Mouse (Mus musculus) CH12.LX (cell line): ENCODE results near the gene Slc4a1. TPM values are rescaled to one million over a fixed set of nuclear protein-coding genes. Genes with fewer than 3 reads are reported as not detected.

Source experiments
- DNase-seq: peaks from one replicate; pipeline ENCODE4 v3.0.0-alpha.2; 2013; ENCODE audit errors: extremely low read depth
- H3K27ac ChIP-seq: 2 replicates; pipeline ENCODE4 v1.5.1; 2012; ENCODE audit warnings: low read depth, mild to moderate bottlenecking, control low read depth, moderate library complexity; ENCODE audit not compliant: insufficient read depth
- H3K27me3 ChIP-seq: replicated peaks from 2 replicates; pipeline ENCODE3; 2012; ENCODE audit warnings: inconsistent platforms
- H3K36me3 ChIP-seq, 2 experiments: replicated peaks in 1 of 2; 2 replicates each; pipeline versions ENCODE3 to v1.6.1; 2012; ENCODE audit warnings: inconsistent platforms in 1 of 2, low read length in 1 of 2, mild to moderate bottlenecking in 1 of 2, mixed read lengths in 1 of 2, moderate library complexity in 1 of 2; ENCODE audit not compliant: control insufficient read depth in 1 of 2, insufficient read depth in 1 of 2
- H3K4me1 ChIP-seq, 2 experiments: 2 replicates each; pipeline ENCODE4 v1.6.1; 2012; ENCODE audit warnings: inconsistent platforms in 1 of 2, moderate library complexity in 1 of 2; ENCODE audit not compliant: insufficient read depth in 2 of 2, control insufficient read depth in 1 of 2
- H3K4me2 ChIP-seq: 2 replicates; pipeline ENCODE4 v1.6.1; 2012; ENCODE audit warnings: low read depth, mild to moderate bottlenecking, control low read depth; ENCODE audit not compliant: poor library complexity, insufficient read depth, severe bottlenecking
- H3K4me3 ChIP-seq, 3 experiments: fragments of 150-350 bp in 1 of 3; sonication (generic) in 1 of 3; replicated peaks in 1 of 3; 2 replicates each; pipeline versions ENCODE3 to v1.5.1; 2011 to 2012; ENCODE audit warnings: low read depth in 2 of 3, low read length in 2 of 3, mild to moderate bottlenecking in 2 of 3, moderate library complexity in 2 of 3, control low read depth in 1 of 3, improper control_type of control experiment in 1 of 3, inconsistent platforms in 1 of 3, mixed read lengths in 1 of 3; ENCODE audit not compliant: poor library complexity in 1 of 3
- H3K79me2 ChIP-seq: replicated peaks from 2 replicates; pipeline ENCODE4 v1.6.1; 2012; ENCODE audit warnings: mild to moderate bottlenecking, moderate library complexity; ENCODE audit not compliant: control insufficient read depth, poor library complexity, insufficient read depth, severe bottlenecking; ENCODE audit errors: extremely low read depth
- H3K9ac ChIP-seq: 2 replicates; pipeline ENCODE4 v1.6.1; 2012; ENCODE audit warnings: low read depth, mild to moderate bottlenecking, control low read depth, moderate library complexity; ENCODE audit not compliant: insufficient read depth
- H3K9me3 ChIP-seq: replicated peaks from 2 replicates; pipeline ENCODE3; 2012; ENCODE audit warnings: low read length, inconsistent platforms, mixed read lengths
- CHD1 ChIP-seq: IDR thresholded peaks from 2 replicates; pipeline ENCODE4 v1.6.1; 2012; ENCODE audit warnings: low read depth, low read length, improper control_type of control experiment, inconsistent platforms
- CHD2 ChIP-seq: IDR thresholded peaks from 2 replicates; pipeline ENCODE4 v1.6.1; 2011; ENCODE audit warnings: low read length, improper control_type of control experiment
- E2F4 ChIP-seq: IDR thresholded peaks from 2 replicates; pipeline ENCODE4 v1.6.1; 2011; ENCODE audit warnings: low read depth, low read length, improper control_type of control experiment; ENCODE audit not compliant: insufficient replicate concordance
- EP300 ChIP-seq: IDR thresholded peaks from 2 replicates; pipeline ENCODE4 v1.6.1; 2011; ENCODE audit warnings: low read length, improper control_type of control experiment
- KAT2A ChIP-seq: IDR thresholded peaks from 2 replicates; pipeline ENCODE4 v1.6.1; 2012; ENCODE audit warnings: low read length, improper control_type of control experiment, inconsistent platforms; ENCODE audit not compliant: insufficient replicate concordance
- MAZ ChIP-seq: IDR thresholded peaks from 2 replicates; pipeline ENCODE4 v1.6.1; 2012; ENCODE audit warnings: low read depth, mild to moderate bottlenecking, inconsistent platforms, low read length, improper control_type of control experiment, moderate library complexity
- MEF2A ChIP-seq: IDR thresholded peaks from 2 replicates; pipeline ENCODE4 v1.6.1; 2014; ENCODE audit warnings: low read depth, mild to moderate bottlenecking, inconsistent platforms, low read length, improper control_type of control experiment, borderline replicate concordance
- MXI1 ChIP-seq: IDR thresholded peaks from 2 replicates; pipeline ENCODE4 v1.6.1; 2011; ENCODE audit warnings: mild to moderate bottlenecking, low read depth, low read length, improper control_type of control experiment
- MYC ChIP-seq: IDR thresholded peaks from 2 replicates; pipeline ENCODE4 v1.6.1; 2011; ENCODE audit warnings: low read depth, mild to moderate bottlenecking, improper control_type of control experiment, low read length
- NRF1 ChIP-seq: IDR thresholded peaks from 2 replicates; pipeline ENCODE4 v1.6.1; 2014; ENCODE audit warnings: low read depth, mild to moderate bottlenecking, inconsistent platforms, low read length, improper control_type of control experiment, moderate library complexity
- PAX5 ChIP-seq: IDR thresholded peaks from 2 replicates; pipeline ENCODE4 v1.6.1; 2012; ENCODE audit warnings: low read length, inconsistent platforms, mixed read lengths
- POLR2A ChIP-seq: IDR thresholded peaks from 2 replicates; pipeline ENCODE4 v1.6.1; 2011; ENCODE audit warnings: low read depth, mild to moderate bottlenecking, improper control_type of control experiment, low read length
- POLR2AphosphoS2 ChIP-seq: IDR thresholded peaks from 2 replicates; pipeline ENCODE4 v1.6.1; 2011; ENCODE audit warnings: low read depth, low read length, improper control_type of control experiment
- RCOR1 ChIP-seq: conservative IDR thresholded peaks from 2 replicates; pipeline ENCODE4 v1.6.1; 2012; ENCODE audit warnings: low read depth, mild to moderate bottlenecking, inconsistent platforms, low read length, improper control_type of control experiment
- USF1 ChIP-seq: IDR thresholded peaks from 2 replicates; pipeline ENCODE4 v1.6.1; 2014; ENCODE audit warnings: low read depth, mild to moderate bottlenecking, inconsistent platforms, low read length, improper control_type of control experiment
- ZKSCAN1 ChIP-seq: IDR thresholded peaks from 2 replicates; pipeline ENCODE4 v1.6.1; 2012; ENCODE audit warnings: low read depth, inconsistent platforms, low read length, improper control_type of control experiment, borderline replicate concordance
- dilution Hi-C: fragments of 300-500 bp; cut with MboI; formaldehyde crosslinking; loops from 2 replicates; pipeline ENCODE4 v1.14.3; 2020; ENCODE audit warnings: low sequenced_read_pairs; ENCODE audit not compliant: extremely low pct_unique_long_range_greater_than_20kb, extremely low pct_ligation_motif_present
- in situ Hi-C: fragments of 300-500 bp; cut with MboI; formaldehyde crosslinking; loops from 3 replicates; pipeline ENCODE4 v1.14.3; 2019; ENCODE audit warnings: low sequenced_read_pairs, low pct_ligation_motif_present, low pct_unique_long_range_greater_than_20kb, mixed read lengths
- polyA plus RNA-seq: library from polyadenylated mRNA; unstranded; fragments of >175 nt; gene quantifications from 2 replicates; pipeline ENCODE4 v1.2.1, GENCODE M21; 2012; ENCODE audit warnings: low read depth; ENCODE audit not compliant: insufficient read length
- total RNA-seq, 2 experiments: library from RNA; depleted of rRNA; stranded (reverse); fragments of 300-350 nt in 1 of 2; fragments of >200 nt in 1 of 2; gene quantifications; 2 replicates each; pipeline ENCODE4 v1.2.3; 2012 to 2014

Slc4a1 gene
- total and polyA plus RNA-seq, 3 experiments = 0.08 TPM; not detected in 2

DNA sequence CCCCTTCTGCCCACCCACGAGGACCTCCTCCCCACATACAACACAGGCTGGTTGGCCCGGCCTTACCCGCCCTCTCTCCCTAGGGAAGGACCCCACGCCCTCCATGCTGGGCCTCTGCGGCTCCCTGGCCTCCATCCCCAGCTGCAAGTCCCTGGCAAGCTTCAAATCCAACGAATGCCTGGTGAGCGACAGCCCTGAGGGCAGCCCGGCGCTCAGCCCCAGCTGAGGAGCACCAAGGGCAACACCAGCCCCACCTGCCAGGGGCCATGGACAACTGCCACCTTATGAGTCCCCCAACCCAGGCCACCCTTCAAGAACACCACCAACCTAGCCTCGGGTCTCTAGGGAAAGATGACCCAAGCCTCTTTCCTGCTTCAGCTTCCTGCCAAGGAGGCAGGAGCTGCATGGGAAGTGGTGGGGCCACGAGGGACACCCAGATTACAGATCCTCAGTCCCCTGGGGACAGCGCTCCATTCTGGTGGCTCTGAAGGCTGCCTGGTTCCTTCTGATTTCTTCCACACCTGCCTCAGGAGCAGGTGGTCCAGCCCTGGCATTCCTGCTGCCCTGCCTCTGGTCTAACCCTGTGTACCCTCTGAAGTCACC, 36.0 kb upstream of the Slc4a1 start:
- no peak for DNase-seq
- in situ Hi-C loops (no loop called here), dilution Hi-C loops (loop anchor here (25.0 kb wide), 1 partner anchor 90 kb away; the partner anchor contains the start of gene Ubtf)
- Histone ChIP-seq H3K79me2 (peaks cover 12% of the 10 kb centered on the region), H3K4me3 (no peak overlapping the region), H3K36me3 (peaks cover 46 to 64% of the 10 kb centered on the region in 2 experiments), H3K27me3 (peaks cover under 1% of the 10 kb centered on the region), H3K9ac (no peak overlapping the region), H3K4me1 (peaks cover 8 to 29% of the 10 kb centered on the region in 2 experiments), H3K27ac (no peak overlapping the region), H3K9me3 (no peaks in the 10 kb centered on the region), H3K4me2 (no peak overlapping the region)
- no peak for TF ChIP-seq POLR2AphosphoS2
- no peak for TF ChIP-seq NRF1
- TF ChIP-seq POLR2A = peak; percentile 26; the same call in 1 of the 2 replicates

DNA sequence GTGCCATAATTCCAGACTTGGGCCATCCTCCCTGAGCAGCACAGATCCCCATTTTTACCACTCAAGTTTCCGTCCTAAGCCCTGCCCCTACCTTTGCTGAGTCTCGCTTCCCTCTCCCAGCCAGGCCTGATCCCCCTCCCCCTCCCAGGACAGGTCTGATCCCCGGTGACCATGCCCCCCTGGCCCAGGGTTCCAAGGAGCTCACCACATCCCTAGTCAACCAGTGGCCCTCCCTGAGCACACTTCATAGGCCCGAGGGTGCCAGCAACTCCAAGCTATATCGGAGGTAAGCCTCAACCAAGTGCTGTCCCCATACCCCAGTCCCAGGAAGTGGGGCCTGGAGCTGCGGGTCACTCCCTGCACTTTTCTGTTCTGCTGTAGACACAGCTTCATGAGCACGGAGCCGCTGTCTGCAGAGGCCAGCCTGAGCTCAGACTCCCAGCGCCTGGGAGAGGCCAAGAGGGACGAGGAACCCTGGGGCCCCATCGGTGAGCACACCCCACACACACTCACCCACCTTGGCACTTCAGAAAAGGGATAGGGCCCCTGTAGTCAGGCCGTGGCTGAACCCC, 34.6 kb upstream of the Slc4a1 start:
- Histone ChIP-seq H3K9me3 (no peaks in the 10 kb centered on the region), H3K27ac (no peak overlapping the region), H3K9ac (no peak overlapping the region), H3K36me3 (peaks cover 43 to 58% of the 10 kb centered on the region in 2 experiments), H3K27me3 (peaks cover 14% of the 10 kb centered on the region), H3K4me2 (no peak overlapping the region), H3K4me3 (no peak overlapping the region), H3K79me2 (0 out of 2 replicates have a peak, but pooled peaks cover under 1% of the 10 kb centered on the region), H3K4me1 (peaks cover 4 to 19% of the 10 kb centered on the region in 2 experiments)
- dilution Hi-C loops (loop anchor here (25.0 kb wide), 1 partner anchor 88 kb away; the partner anchor contains the start of gene Ubtf), in situ Hi-C loops (no loop called here)
- no peak for DNase-seq
- TF ChIP-seq MAZ = no peak
- TF ChIP-seq CHD2 = 0 out of 2 replicates have a peak, but pooled peaks have one; percentile 24

DNA sequence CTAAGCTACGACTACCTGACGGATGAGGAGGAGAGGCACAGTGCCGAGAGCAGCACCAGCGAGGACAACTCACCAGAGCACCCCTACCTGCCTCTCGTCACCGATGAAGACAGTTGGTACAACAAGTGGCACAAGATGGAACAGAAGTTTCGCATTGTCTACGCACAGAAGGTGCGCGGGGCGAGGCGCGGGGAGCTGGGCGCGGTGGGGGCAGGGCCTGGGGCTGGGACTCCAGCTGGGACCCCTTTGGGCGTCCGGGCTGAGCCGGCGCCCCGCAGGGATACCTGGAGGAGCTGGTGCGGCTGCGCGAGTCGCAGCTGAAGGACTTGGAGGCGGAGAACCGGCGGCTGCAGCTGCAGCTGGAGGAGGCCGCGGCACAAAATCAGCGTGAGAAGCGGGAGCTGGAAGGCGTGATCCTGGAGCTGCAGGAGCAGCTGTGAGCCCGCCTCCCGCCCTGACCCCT, 33.6 kb upstream of the Slc4a1 start:
- no peak for TF ChIP-seq USF1
- no peak for TF ChIP-seq MXI1
- TF ChIP-seq PAX5 = no peak
- no peak for TF ChIP-seq MEF2A
- no peak for TF ChIP-seq MYC
- TF ChIP-seq CHD1 = no peak
- TF ChIP-seq NRF1 = no peak
- no peak for TF ChIP-seq E2F4
- TF ChIP-seq MAZ = no peak
- TF ChIP-seq EP300 = no peak
- no peak for TF ChIP-seq RCOR1
- TF ChIP-seq ZKSCAN1 = no peak
- no peak for TF ChIP-seq KAT2A
- H3K36me3 ChIP-seq = peaks cover 35 to 49% of the 10 kb centered on the region in 2 experiments
- dilution Hi-C loops = loop anchor here (25.0 kb wide), 1 partner anchor 87 kb away; the partner anchor contains the start of gene Ubtf
- in situ Hi-C loops = no loop called here
- H3K27me3 ChIP-seq = peaks cover 23% of the 10 kb centered on the region
- H3K4me3 ChIP-seq = no peak overlapping the region
- H3K9me3 ChIP-seq = no peaks in the 10 kb centered on the region
- no peak for DNase-seq
- H3K4me1 ChIP-seq = peaks cover 3 to 11% of the 10 kb centered on the region in 2 experiments; a peak in 2 of 4 replicates
- no peaks in the 10 kb centered on the region for H3K79me2 ChIP-seq
- H3K27ac ChIP-seq = no peak overlapping the region
- H3K4me2 ChIP-seq = no peak overlapping the region
- no peak overlapping the region for H3K9ac ChIP-seq
